Mouse (Mus musculus): ENCODE measurements around the gene Hcls1. TPM values are rescaled to one million over a fixed set of nuclear protein-coding genes. Genes with fewer than 3 reads are reported as not detected.

Gene Hcls1
- 1 to 10 TPM; 4.5 to 4.8 TPM for total RNA-seq (2021)
- long read RNA-seq, experiment 1, partial matches to known transcripts, result 1 of 1 reads
- long read RNA-seq, experiment 1, other reads (novel, unspliced or antisense), result 0 of 1 reads
- long read RNA-seq, experiment 2, result 0 reads

- no peak for DNase-seq (ENCODE audit: low spot score in 2 of 2)
Measured at GRCm38 (mm10) chr16:36934841-36935620, at the start of gene Hcls1. Gene Hcls1, plus strand, starts transcription at chr16:36934983.

- no peak for DNase-seq (ENCODE audit: low spot score in 2 of 2)
Measured at GRCm38 (mm10) chr16:36885912-36886311, 48.9 kb upstream of the Hcls1 start.

- DNase-seq (ENCODE audit: low spot score in 2 of 2), result no peak
Measured at GRCm38 (mm10) chr16:36887546-36887945, 47.2 kb upstream of the Hcls1 start.

DNA sequence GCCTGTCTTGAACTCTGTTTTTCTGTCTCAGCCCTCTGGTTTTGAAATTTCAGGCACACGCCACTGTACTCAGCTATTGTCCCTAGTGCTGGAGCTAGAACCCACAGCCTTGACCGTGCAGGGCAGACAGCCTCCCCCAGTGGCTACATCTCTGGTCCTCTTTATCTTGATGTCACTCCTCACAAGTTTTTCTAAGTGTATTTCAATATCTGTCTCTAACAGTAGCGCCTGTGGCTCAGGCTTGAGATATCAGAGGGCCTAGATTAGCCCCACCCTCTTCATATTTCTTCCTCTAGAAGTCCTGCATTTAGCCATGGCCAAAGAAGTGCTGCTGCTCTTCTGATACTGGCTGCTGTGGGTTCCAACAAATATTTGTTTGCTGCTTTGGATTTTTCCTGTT, 44.2 kb upstream of the Hcls1 start:
- no peak for DNase-seq (ENCODE audit: low spot score in 2 of 2)

DNA sequence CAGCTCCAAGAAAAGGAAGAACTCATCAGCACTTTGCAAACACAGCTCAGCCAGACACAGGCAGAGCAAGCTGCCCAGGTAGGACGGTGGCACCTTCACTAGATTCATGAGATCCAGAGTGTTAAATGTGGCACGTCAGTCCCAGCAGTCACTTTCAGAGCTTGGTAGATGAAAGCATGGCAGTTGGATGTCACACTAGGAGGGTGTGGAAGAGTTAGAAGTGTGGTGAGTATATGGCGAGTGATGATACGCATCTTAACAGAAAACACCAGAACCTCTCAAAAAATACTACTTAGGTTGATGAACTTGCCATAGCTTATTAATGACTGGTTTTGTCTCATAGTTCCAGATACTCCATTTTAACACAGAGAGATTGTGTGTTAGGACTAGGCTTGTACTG, 43.4 kb upstream of the Hcls1 start:
- no peak for DNase-seq (ENCODE audit: low spot score in 2 of 2)

DNA sequence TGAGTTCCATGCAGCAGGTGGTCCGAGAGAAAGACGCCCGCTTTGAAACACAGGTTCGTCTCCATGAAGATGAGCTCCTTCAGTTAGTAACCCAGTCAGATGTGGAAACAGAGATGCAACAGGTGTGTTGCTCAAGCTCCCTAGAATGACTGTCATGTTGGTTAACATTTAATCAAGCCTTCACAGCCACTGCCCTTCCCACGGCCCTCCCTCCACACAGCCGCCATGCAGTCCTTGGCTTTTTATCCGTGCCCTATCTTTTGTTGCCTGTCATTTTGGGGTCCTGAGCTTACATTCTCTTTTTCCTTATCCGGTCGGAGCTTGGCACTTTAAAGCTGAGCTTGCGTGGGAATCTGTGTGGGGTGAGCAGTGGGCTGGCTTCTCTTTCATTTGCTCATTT, 41.5 kb upstream of the Hcls1 start:
- DNase-seq (ENCODE audit: low spot score in 2 of 2), result no peak

DNA sequence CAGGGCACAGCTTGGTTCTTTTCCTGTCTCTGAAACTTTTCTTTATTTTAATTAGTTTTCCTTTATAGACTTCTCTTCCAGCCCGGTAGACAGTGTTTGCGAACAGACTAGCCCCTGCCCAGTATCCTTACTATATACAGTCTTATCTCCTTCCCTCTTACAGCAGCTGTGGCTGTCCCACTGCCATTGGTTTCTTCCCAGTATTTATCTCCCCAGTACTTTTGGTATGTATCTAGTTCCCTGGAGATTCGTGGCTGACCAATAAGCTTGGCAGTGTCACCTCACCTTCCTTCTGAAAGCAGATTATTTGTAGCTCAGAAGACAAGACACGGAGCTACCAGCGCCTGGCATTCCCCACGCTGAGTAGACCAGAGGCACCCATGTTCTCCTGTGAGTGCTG, 38.1 kb upstream of the Hcls1 start:
- no peak for DNase-seq (ENCODE audit: low spot score in 2 of 2)

DNA sequence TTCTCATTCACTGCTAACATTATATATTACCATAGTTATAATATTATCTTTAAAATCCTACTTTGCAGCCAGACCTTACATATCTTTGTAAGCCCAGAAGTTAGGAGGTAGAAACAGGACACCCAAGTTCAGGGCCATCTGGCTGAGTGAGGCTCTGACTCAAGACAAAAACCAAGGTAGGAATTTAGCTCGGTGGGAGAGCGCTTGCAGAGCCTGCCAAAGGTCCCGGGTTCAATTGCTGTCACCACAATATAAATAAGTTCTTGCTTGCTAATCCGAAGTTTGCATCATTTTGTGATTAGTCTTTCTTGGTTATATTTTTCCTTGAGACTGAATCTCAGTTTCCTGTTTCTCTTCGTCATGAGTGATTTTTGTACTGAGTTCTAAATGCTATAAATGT, 31.6 kb upstream of the Hcls1 start:
- no peak for DNase-seq (ENCODE audit: low spot score in 2 of 2)

DNA sequence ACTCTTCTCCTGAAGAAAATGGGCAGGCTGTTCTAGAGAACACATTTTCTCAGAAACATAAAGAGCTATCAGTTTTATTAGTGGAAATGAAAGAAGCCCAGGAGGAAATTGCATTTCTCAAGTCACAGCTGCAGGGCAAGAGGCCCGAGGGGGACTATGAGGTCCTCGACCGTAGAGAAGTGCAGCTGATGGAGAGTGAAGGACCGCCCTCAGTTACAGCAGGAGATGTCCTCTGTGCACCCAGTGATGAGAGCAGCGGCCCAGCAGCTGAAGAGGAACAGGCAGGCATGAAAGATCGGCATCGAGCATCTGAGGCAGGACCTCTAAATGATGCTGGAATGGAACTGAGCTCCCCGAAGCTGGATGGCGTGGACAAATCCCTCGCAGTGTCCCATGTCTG, 22.9 kb upstream of the Hcls1 start:
- no peak for DNase-seq (ENCODE audit: low spot score in 2 of 2)

DNA sequence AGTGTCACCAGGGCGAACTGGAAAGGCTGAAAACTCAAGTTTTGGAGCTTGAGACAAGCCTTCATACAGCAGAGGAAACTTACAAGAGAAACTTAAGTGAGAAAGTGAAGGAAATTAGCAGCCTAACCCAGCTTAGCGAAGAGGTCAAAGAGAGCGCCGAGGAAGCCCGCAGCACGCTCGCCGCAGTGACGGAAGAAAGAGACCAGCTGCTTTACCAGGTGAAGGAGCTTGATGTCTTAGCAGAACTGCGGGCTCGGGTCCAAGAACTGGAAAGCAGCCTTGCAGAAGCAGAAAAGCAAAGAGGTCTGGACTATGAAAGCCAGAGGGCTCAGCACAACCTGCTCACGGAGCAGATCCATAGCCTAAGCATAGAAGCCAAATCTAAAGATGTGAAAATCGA, 22.5 kb upstream of the Hcls1 start:
- DNase-seq (ENCODE audit: low spot score in 2 of 2), result no peak

DNA sequence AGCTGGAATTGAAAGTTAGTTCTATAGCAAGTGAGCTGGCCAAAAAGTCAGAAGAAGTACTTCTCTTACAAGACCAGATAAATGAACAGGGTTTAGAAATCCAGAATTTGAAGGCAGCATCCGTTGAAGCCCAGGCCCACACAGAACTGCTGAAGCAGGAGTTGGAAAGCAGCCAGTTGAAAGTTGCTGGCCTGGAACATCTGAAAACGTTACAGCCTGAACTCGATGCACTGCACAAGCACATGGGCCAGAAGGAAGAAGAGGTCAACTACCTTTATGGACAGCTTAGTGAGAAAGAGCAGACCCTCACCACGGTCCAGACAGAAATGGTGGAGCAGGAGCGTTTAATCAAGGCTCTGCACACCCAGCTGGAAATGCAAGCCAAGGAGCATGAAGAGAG, 20.6 kb upstream of the Hcls1 start:
- DNase-seq (ENCODE audit: low spot score in 2 of 2), result no peak

DNA sequence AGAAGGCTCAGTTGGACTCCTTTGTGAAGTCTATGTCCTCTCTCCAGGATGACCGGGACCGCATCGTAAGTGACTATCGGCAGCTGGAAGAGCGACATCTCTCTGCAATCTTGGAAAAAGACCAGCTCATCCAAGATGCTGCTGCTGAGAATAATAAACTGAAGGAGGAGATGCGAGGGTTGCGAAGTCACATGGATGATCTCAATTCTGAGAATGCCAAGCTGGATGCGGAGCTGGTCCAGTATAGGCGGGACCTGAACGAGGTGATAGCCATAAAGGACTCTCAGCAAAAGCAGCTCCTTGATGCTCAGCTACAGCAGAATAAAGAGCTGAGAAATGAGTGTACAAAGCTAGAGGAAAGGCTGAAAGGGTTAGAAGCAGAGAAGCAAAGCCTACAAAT, 16.3 kb upstream of the Hcls1 start:
- DNase-seq (ENCODE audit: low spot score in 2 of 2), result no peak

GRCm38 (mm10) chr16:36920410-36920809, 14.4 kb upstream of the Hcls1 start:
- DNase-seq (ENCODE audit: low spot score in 2 of 2), result no peak

GRCm38 (mm10) chr16:36921067-36921613, 13.6 kb upstream of the Hcls1 start:
- DNase-seq (ENCODE audit: low spot score in 2 of 2), result no peak

DNA sequence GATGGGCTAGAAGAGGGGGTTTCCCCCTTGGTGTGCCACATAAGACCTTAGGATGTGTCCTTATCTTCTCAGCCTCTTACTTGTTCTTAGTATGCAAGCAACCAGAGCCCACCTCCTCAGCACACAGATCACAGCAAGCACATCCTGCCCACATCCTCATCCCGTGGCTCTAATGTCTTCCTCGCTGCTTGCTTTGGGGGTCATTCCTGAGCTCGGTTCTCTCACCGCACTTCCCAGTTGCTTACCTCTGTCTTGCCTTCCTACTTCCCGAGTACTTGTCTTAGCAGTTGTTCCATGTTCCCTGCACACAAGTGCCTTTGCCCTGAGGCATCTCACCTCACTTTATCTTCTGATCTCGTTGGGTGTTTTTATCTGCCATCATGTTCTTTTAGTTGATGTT, 12.8 kb upstream of the Hcls1 start:
- no peak for DNase-seq (ENCODE audit: low spot score in 2 of 2)

- DNase-seq (ENCODE audit: low spot score in 2 of 2), result no peak
Measured at GRCm38 (mm10) chr16:36924312-36924711, 10.5 kb upstream of the Hcls1 start.

- no peak for DNase-seq (ENCODE audit: low spot score in 2 of 2)
Measured at GRCm38 (mm10) chr16:36925351-36925750, 9.4 kb upstream of the Hcls1 start.

DNA sequence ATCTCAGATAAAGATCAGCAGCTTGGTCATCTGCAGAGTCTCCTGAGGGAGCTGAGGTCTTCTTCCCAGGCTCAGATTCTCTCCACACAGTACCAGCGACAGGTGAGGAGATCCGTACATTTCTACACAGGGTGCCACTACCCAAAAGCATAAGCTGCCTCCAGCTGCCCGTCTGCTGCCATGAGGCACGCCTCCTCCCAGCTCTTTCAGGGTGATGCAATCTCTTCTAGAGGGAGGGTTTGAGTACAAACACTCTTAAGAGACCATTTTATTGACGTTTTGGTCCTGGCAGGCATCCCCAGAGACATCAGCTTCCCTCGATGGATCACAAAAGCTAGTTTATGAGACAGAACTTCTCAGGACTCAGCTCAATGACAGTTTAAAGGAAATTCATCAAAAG, 9.0 kb upstream of the Hcls1 start:
- peak in 1 of 2 experiments; percentile 20 for DNase-seq (ENCODE audit: low spot score in 2 of 2)

DNA sequence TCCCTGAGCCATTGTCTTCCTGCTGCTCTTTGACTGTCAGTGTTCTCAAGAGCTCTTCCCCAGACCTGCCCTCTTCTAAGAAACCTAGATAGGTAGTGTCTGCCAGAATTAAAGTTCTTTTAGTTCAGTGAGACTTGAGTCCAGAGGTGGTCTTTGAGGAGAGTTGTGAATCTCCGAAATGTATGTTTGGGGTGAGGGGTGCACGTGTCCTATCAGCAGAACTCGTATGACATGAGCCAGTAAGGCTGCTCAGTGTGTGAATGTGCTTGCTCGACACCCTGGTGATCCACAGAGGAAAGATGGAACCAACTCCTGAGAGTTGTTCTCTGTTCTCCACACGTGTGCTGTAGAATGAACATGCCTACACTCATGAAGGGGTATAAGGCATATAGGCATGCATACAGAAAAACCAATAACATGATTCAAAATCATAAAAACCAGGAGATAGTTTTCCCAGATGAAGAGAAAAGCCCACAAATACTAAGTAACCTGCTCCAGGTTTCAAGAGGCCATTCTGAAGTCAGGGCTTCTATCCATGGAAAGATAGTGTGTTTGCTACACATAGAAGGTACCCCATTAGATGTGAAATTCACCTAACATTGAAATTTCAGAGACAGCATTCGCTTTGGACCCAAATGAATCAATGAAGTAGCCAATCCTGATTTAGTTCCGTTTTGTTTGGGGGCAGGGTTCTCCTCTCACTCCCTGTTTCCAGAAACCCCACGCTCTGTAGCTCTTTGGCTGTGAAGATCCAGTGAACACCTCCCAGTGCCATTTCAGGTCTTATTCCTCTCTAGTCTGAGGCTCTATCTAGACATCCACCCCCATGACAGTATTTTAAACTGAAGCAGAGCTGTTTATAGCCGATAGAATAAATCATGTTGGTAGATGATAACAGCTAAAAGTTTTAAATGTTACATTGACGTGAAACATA, 8.0 kb upstream of the Hcls1 start:
- DNase-seq (ENCODE audit: low spot score in 2 of 2), result no peak

DNA sequence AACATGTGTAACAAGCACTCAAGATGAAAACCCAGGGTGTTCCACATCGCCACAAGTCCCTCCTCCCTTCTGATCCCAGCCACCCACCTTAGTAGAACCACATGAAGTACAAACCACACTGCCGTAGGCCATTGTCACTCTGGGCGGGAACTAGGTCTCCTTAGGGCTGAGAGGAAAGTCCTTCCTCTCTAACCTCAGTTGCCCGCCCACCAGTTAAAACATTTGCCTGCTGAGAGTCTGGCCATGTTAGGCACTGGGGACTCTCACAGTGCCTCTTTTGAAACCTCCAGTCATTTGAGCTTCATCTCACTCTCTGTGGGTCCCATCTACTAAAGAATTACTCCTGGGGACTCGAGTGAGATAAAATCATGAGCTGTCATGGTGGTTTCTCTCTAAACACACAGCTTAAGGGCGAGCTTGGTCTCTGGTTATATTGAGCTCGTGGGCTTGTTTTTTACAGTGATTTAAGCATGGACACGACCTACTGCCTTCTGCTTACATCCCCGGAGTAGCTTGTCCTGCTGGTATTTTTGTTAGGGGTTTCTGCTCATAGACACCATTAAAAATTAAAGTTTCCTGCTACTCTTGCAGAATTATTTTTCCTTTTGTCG, 7.2 kb upstream of the Hcls1 start:
- no peak for DNase-seq (ENCODE audit: low spot score in 2 of 2)

DNA sequence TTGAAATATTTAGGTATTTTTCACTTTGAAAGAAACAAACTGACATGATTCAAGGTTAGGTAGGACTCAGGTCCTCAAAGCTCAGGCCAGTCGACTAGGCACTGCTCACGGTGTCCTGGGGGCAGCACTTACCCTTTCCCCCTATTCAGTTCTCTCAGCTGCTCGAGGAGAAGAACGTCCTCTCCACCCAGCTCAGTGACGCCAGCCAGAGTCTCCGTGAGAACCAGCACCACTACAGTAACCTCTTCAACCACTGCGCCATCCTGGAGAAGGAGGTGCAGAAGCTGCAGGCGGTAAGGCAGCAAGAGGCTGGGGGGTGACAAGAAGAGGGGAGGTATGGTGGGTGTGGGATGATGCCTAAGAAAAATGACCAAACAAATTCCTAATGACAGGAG, 6.7 kb upstream of the Hcls1 start:
- DNase-seq (ENCODE audit: low spot score in 2 of 2), result no peak

Measured in layer of hippocampus, postnatal 14 days (tissue).